Mouse (Mus musculus) hindbrain, embryonic 13.5 days (tissue): Measurements from ENCODE around the gene Cbx1. TPM values are rescaled to one million over a fixed set of nuclear protein-coding genes. Genes with fewer than 3 reads are reported as not detected.
A peak's percentile ranks its signal among the peaks of the same experiment; 100 is the strongest.

ENCODE experiments used
- ATAC-seq: fragments of 200-750 bp; cut with Nextera tagmentation; 2 replicates; pipeline ENCODE4 v1.8.0; 2017; ENCODE audit warnings: moderate TSS enrichment; ENCODE audit not compliant: low FRiP score
- H3K27ac ChIP-seq: fragments of 300-500 bp; sonication (generic); 2 replicates; pipeline ENCODE4 v1.5.1; 2015; ENCODE audit warnings: inconsistent platforms, mild to moderate bottlenecking, moderate library complexity
- H3K27me3 ChIP-seq: fragments of 300-500 bp; sonication (generic); 2 replicates; pipeline ENCODE4 v1.6.1; 2015; ENCODE audit warnings: mild to moderate bottlenecking, inconsistent platforms
- H3K36me3 ChIP-seq: fragments of 300-500 bp; sonication (generic); 2 replicates; pipeline ENCODE4 v1.6.1; 2015; ENCODE audit warnings: mild to moderate bottlenecking, inconsistent platforms
- H3K4me1 ChIP-seq: fragments of 300-500 bp; sonication (generic); replicated peaks from 2 replicates; pipeline ENCODE4 v1.6.1; 2015; ENCODE audit warnings: inconsistent platforms
- H3K4me2 ChIP-seq: fragments of 300-500 bp; sonication (generic); 2 replicates; pipeline ENCODE4 v1.6.1; 2015; ENCODE audit warnings: inconsistent platforms, mild to moderate bottlenecking, moderate library complexity
- H3K4me3 ChIP-seq: fragments of 300-500 bp; sonication (generic); 2 replicates; pipeline ENCODE4 v1.5.1; 2015; ENCODE audit warnings: mild to moderate bottlenecking, inconsistent platforms
- H3K9ac ChIP-seq: fragments of 300-500 bp; sonication (generic); 2 replicates; pipeline ENCODE4 v1.6.1; 2015; ENCODE audit warnings: mild to moderate bottlenecking, inconsistent platforms
- H3K9me3 ChIP-seq: fragments of 300-500 bp; sonication (generic); 2 replicates; pipeline ENCODE4 v1.6.1; 2016; ENCODE audit warnings: inconsistent platforms
- WGBS: fragments of 180-500 bp; shearing (Covaris S2); methylation state at CpG from one replicate; pipeline ENCODE4 v1.1.7; 2015; 5-methylcytosine and 5-hydroxymethylcytosine counted together
- polyA plus RNA-seq: library from polyadenylated mRNA; unstranded; fragments of >200 nt; fragmentation: Nextera tagmentation; extraction: Ambion mirVana; gene quantifications from 2 replicates; pipeline ENCODE4 v1.2.1, GENCODE M21; 2015

The Cbx1 gene
- polyA plus RNA-seq, 1 experiment from 2014 or later = 108 TPM

GRCm38 (mm10) chr11:96822675-96823470 is 33.9 kb downstream of the Cbx1 start:
- Histone ChIP-seq H3K27me3 (no peaks in the 10 kb centered on the region), H3K4me2 (peak overlapping the region; percentile 99), H3K27ac (peak overlapping the region; percentile 95), H3K9me3 (no peaks in the 10 kb centered on the region), H3K9ac (peak overlapping the region; percentile 81), H3K36me3 (peaks cover 60% of the 10 kb centered on the region), H3K4me3 (peak overlapping the region; percentile 58), H3K4me1 (peaks cover 59% of the 10 kb centered on the region)
- no peak for ATAC-seq
- 37% methylated on average over 4 of the region's 4 CpGs for WGBS

DNA sequence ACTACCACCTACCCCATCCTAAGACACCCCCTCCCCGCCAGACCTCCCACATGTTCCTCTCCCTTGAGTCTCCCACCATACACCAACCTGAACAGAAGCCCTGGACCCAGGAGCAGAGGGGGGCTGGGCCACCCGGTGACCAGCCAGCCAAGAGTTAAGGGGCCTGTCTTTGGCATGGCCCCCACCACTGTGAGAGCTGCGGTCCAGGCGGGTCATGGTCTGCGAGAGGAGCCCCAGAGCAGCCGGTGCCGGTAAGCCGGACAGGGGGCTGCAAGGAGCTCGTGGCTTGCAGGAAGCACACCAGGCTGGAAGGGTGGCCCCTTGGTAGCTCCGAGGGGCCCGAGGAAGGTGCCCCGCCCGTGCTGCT is 34.5 kb downstream of the Cbx1 start:
- Histone ChIP-seq H3K27me3 (no peaks in the 10 kb centered on the region), H3K4me3 (peak overlapping the region; percentile 58), H3K27ac (peak overlapping the region; percentile 95), H3K4me2 (peak overlapping the region; percentile 99), H3K9me3 (no peaks in the 10 kb centered on the region), H3K36me3 (peaks cover 56% of the 10 kb centered on the region), H3K4me1 (peaks cover 63% of the 10 kb centered on the region), H3K9ac (peak overlapping the region; percentile 81)
- ATAC-seq = peak; percentile 8
- 7% methylated on average over 13 of the region's 13 CpGs for WGBS

DNA sequence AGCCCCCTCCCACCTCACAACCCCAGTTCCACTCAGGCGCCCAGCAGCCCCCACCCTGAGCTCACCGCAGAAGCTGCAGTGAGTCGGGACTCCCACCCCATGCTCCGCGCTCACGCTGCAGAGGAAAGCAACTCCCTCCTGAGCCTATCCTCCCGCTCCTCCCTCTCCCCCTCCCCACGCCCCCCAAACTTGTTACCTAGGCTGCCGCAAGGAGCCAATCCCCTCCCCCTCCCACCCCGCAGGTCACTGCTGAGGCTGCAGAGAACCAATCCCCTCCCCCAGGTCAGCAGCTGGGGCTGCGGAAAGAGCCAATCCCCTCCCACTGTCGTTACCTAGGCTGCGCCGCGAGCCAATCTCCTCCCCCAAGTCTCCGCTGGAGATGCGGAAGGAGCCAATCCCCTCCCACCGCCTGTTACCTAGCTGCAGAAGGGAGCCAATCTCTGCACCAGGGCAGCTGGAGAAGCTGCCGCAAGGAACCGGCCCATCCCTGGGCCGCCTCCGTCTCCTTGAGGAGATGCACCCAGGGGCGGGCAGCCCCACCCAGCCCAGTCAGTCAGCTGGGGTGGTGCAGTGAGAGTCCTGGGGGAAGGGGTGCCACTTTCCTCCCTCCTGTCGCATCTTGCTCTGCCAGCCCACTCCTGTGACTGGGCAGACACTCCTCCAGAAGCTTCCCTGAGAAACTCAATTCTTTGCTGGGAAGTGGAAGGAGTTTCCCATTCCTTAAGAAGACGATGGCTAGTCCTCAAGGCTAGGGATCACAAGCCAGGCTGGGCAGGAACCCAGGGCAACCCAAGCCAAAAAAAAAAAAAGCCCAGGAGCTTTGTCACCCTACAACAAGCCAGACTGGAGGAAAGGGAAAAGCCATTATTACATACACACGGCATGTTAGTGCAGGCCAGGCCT is 35.2 kb downstream of the Cbx1 start:
- Histone ChIP-seq H3K4me1 (peaks cover 69% of the 10 kb centered on the region), H3K4me3 (peak overlapping the region; percentile 58), H3K4me2 (peak overlapping the region; percentile 99), H3K9me3 (no peaks in the 10 kb centered on the region), H3K9ac (peak overlapping the region; percentile 81), H3K36me3 (peaks cover 49% of the 10 kb centered on the region), H3K27ac (peak overlapping the region; percentile 95), H3K27me3 (no peaks in the 10 kb centered on the region)
- 2% methylated on average over 26 of the region's 26 CpGs for WGBS
- peak; percentile 93 for ATAC-seq

DNA sequence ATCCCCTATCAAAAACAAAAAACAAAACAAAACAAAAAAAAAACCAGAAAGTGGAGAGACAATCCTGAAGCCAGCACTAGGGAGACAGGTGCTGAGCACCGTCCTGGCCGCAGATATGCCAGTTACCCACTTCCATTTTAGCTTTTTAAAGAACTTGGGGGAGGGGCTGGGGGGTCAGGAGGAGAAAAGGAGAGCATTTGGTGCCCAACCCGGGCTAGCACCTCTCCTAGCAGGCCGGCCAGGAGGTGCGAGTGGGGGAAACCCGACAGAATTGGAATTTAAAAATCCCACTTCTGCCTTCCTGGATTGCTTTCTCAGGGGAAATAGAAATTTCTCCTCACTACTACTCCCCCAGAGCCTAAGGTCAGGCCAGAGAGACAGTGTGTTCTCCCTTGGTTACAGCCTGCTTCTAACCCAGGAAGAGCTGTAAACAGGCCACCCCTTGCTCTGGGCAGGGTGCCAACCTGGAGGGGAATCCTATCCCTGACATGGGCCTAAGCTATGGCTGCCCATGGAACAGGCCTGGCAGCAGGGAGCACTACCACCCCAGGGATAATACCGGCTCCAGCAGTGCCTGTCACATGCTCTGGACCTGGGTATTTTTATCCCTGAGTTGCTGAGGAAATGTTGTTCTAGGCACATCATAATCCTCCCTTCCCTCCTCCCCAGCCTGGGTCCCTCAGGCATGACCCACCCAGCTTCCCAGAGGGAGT is 36.0 kb downstream of the Cbx1 start:
- 41% methylated on average over 7 of the region's 7 CpGs for WGBS
- H3K9me3 ChIP-seq = no peaks in the 10 kb centered on the region

DNA sequence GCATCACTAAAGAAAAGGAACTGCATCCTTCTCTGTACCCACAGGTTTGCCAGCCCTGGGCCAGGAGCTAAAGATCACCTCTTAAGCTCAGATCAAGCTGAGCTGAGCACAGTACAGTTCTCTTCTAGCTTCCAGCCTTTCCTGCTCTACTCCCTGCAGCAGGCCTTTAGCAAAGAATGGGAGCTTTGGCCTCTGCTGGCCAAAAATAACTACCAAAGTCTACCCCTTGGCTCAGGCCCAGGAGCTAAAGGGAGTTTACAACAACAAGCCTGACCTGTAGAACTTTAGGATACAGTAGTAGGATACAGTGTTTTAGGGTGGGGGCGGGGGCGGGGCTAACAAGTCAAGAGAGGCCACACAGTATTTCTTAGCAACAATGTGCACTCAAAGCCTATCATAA is 37.6 kb downstream of the Cbx1 start:
- H3K9ac ChIP-seq = peak overlapping the region; percentile 72
- WGBS = 71% methylated on average over 2 of the region's 2 CpGs
- H3K27ac ChIP-seq = peak overlapping the region; percentile 49
- no peaks in the 10 kb centered on the region for H3K27me3 ChIP-seq
- peaks cover 74% of the 10 kb centered on the region for H3K4me1 ChIP-seq
- H3K4me2 ChIP-seq = peak overlapping the region; percentile 99
- ATAC-seq = no peak
- peak overlapping the region; percentile 58; the same call in 1 of the 2 replicates for H3K4me3 ChIP-seq
- H3K9me3 ChIP-seq = no peaks in the 10 kb centered on the region
- peaks cover 25% of the 10 kb centered on the region for H3K36me3 ChIP-seq

More for the DNA sequence above, 36.0 kb downstream of the Cbx1 start:
- ATAC-seq = no peak
- Histone ChIP-seq H3K27ac (peak overlapping the region; percentile 95), H3K27me3 (no peaks in the 10 kb centered on the region), H3K4me3 (peak overlapping the region; percentile 58), H3K9ac (peak overlapping the region; percentile 72), H3K4me2 (peak overlapping the region; percentile 99), H3K36me3 (peaks cover 41% of the 10 kb centered on the region), H3K4me1 (peaks cover 70% of the 10 kb centered on the region)

DNA sequence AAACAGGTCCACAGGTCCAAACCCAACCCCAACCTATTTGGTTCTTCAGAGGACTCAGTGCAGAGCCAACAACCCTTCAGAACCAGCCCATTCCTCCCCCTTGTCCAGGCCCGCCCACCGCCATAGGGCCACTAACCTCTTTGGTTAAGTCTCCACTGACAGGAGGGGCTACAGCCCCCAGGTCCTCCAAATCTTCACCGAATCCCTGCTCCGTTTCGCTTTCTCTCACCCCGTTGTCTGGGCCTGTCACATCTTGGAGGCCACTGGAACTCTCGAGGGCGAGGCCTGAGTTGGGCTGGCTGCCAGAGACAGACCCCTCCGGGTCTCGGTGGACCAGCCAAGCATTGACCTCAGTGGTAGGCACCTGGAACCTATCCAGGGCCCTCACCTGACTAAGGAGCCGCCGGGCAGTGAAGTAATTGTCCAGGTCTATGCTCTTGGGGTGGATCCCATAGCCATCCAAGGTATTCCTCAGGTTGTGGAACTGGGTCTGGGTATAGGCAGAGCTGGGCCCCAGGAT is 38.2 kb downstream of the Cbx1 start:
- Histone ChIP-seq H3K36me3 (peaks cover 19% of the 10 kb centered on the region), H3K9me3 (no peaks in the 10 kb centered on the region), H3K4me3 (peak overlapping the region; percentile 58), H3K27me3 (no peaks in the 10 kb centered on the region), H3K4me1 (peaks cover 70% of the 10 kb centered on the region), H3K4me2 (peak overlapping the region; percentile 99), H3K27ac (peak overlapping the region; percentile 49), H3K9ac (peak overlapping the region; percentile 72)
- no peak for ATAC-seq
- WGBS = 77% methylated on average over 12 of the region's 12 CpGs

GRCm38 (mm10) chr11:96827917-96828316 is 39.0 kb downstream of the Cbx1 start:
- Histone ChIP-seq H3K4me3 (peak overlapping the region; percentile 87), H3K4me1 (peaks cover 62% of the 10 kb centered on the region), H3K9me3 (no peaks in the 10 kb centered on the region), H3K27ac (no peak overlapping the region), H3K27me3 (no peaks in the 10 kb centered on the region), H3K9ac (peak overlapping the region; percentile 72), H3K4me2 (peak overlapping the region; percentile 99), H3K36me3 (peaks cover 16% of the 10 kb centered on the region)
- ATAC-seq = no peak
- 82% methylated on average over 9 of the region's 9 CpGs for WGBS

GRCm38 (mm10) chr11:96828881-96829280 is 40.0 kb downstream of the Cbx1 start:
- H3K4me3 ChIP-seq = peak overlapping the region; percentile 87
- ATAC-seq = no peak
- H3K27ac ChIP-seq = peak overlapping the region; percentile 96
- no peaks in the 10 kb centered on the region for H3K27me3 ChIP-seq
- peak overlapping the region; percentile 99 for H3K4me2 ChIP-seq
- 20% methylated on average over 10 of the region's 10 CpGs for WGBS
- peaks cover 54% of the 10 kb centered on the region for H3K4me1 ChIP-seq
- H3K36me3 ChIP-seq = peaks cover 16% of the 10 kb centered on the region
- peak overlapping the region; percentile 93 for H3K9ac ChIP-seq
- H3K9me3 ChIP-seq = no peaks in the 10 kb centered on the region

DNA sequence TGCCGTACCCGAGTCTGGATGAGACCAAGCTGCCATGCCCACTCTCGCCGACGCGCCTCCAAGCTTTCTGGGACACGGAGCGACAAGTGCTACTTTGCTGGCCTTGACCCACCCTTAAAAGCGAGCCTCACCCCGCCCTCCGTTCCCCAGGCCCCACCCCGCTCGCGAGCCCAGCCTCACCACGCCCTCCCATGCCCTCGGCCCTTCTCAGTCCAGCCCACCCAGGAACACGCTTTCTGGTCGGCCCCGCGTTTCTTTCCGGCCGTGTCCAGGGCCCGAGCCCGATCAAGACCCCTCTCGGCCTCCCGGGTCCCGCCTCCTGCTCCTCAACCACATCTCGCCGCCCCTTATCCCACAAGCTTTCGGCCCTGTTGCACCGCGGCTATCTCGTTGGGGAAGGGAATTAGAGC is 40.5 kb downstream of the Cbx1 start:
- Histone ChIP-seq H3K9ac (peak overlapping the region; percentile 93), H3K4me3 (peak overlapping the region; percentile 87), H3K36me3 (peaks cover 16% of the 10 kb centered on the region), H3K27me3 (no peaks in the 10 kb centered on the region), H3K9me3 (no peaks in the 10 kb centered on the region), H3K27ac (peak overlapping the region; percentile 96), H3K4me1 (peaks cover 50% of the 10 kb centered on the region), H3K4me2 (peak overlapping the region; percentile 99)
- under 1% methylated on average over 33 of the region's 33 CpGs for WGBS
- peak; percentile 49 for ATAC-seq

- Histone ChIP-seq H3K9me3 (no peaks in the 10 kb centered on the region), H3K27me3 (no peaks in the 10 kb centered on the region), H3K4me2 (peak within 1 kb of the TSS; percentile 99), H3K9ac (peak within 1 kb of the TSS; percentile 93), H3K36me3 (peaks cover 16% of the 10 kb centered on the region), H3K27ac (peak within 1 kb of the TSS; percentile 96), H3K4me3 (peak within 1 kb of the TSS; percentile 87), H3K4me1 (peaks cover 45% of the 10 kb centered on the region)
- WGBS = under 1% methylated on average over 49 of the region's 51 CpGs
- ATAC-seq = peak; percentile 99
Measured at GRCm38 (mm10) chr11:96829813-96830538, 41.0 kb downstream of the Cbx1 start, which contains the start of gene Nfe2l1. Gene Nfe2l1, minus strand, starts transcription at chr11:96829968.

DNA sequence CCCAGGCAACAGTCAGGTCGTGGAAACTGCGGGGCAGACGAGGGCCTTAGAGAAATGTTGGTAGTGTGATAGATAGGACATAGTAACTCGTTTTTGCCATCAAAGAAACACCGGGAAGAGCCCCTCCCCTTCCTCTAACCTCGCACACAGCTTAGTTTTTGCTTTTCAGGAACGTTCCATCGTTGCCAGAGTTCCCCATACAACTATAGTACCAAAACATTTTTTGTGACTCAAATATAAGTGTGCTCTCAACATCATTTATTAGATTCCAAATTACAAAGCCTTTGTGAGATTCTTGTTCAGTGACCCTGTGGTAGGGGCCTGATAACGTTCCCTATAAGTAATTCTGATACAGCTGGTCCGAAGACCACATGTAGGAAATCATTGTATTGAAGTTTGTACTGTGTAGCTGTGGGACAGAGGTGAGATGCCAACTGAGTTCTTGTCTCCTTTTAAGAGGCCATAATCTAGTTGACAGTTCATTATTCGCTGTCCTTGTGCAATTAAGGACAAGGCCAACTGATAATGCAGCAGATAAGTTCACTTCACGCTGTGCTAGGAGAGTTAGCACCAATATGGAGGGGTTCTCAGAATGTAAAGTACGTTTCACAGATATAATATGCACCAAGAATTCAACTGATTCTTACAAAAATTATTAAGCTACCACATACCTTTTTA is 41.8 kb downstream of the Cbx1 start:
- no peaks in the 10 kb centered on the region for H3K9me3 ChIP-seq
- peak overlapping the region; percentile 87 for H3K4me3 ChIP-seq
- H3K36me3 ChIP-seq = peaks cover 16% of the 10 kb centered on the region
- H3K4me1 ChIP-seq = peaks cover 38% of the 10 kb centered on the region
- WGBS = 21% methylated on average over 13 of the region's 13 CpGs
- peak overlapping the region; percentile 77 for H3K9ac ChIP-seq
- H3K27me3 ChIP-seq = no peaks in the 10 kb centered on the region
- H3K27ac ChIP-seq = peak overlapping the region; percentile 94
- no peak for ATAC-seq
- peak overlapping the region; percentile 61 for H3K4me2 ChIP-seq
